Comparison of ENCODE assay signal across 8 mouse cellular contexts in the genomic region with DNA sequence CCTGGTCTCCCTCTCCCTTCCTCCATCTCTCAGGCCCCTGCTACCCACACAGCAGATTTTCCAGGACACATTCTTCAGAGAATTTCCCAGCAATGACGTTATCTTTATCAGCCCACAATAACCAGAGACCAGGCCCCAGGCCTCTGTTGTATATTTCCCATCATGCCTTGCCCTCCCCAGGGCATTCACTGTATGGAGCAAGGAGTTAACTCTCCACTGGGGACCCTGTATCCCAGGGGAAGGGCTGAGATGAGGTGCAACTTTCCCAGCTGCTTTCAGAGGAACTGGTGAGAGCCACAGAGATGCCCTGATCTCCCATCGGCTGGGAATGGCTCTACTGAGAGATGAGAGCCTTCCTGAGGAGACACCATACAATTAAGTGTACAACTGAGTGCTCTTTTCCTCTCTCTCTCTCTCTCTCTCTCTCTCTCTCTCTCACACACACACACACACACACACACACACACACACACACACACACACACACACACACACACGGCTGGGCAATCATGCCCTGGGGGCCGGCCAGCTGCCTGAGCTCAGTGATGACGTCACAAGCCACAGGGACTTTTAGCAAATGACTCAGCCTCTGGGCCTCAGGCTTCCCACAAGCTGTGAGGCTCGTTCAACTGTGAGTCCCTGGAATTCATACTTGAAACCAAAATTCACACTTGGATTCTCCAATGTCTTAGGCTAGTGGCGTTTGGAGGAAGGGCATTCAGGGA. TPM values are rescaled to one million over a fixed set of nuclear protein-coding genes. Genes with fewer than 3 reads are reported as not detected.
DNase-seq lines count a peak whose midpoint lies in the region; ATAC-seq and TF ChIP-seq lines count a peak whose summit lies in the region.

No protein-coding gene starts in this region.

- no peaks in the 10 kb centered on the region for H3K9me3 ChIP-seq in ES-E14 (ENCODE audit: control insufficient read depth, insufficient read depth, low read depth, low read length)
- H3K9me3 ChIP-seq in heart, embryonic 13.5 days, result no peaks in the 10 kb centered on the region
- no peaks in the 10 kb centered on the region for H3K9me3 ChIP-seq in liver, embryonic 15.5 days (replicated peaks)

- H3K9ac ChIP-seq in ES-E14 (ENCODE audit: insufficient read depth, low read depth, low read length, poor library complexity, severe bottlenecking), result no peak overlapping the region; the same call in 1 of the 2 replicates
- peak overlapping the region; percentile 78 for H3K9ac ChIP-seq in heart, embryonic 13.5 days
- no peak overlapping the region for H3K9ac ChIP-seq in liver, embryonic 15.5 days

- no peaks in the 10 kb centered on the region for H3K27me3 ChIP-seq in heart, embryonic 13.5 days (replicated peaks)
- H3K27me3 ChIP-seq in liver, embryonic 15.5 days, result no peaks in the 10 kb centered on the region

- in situ Hi-C loops in ES-E14 (cut with MboI; ENCODE audit: low sequenced_read_pairs in 2 of 2, unreplicated experiment in 2 of 2), result no loop called here

- WGBS in heart, embryonic 13.5 days, result 15% methylated on average over 7 of the region's 7 CpGs
- 21% methylated on average over 7 of the region's 7 CpGs for WGBS in liver, embryonic 15.5 days (ENCODE audit: insufficient replicate concordance)

- peaks cover 3 to 21% of the 10 kb centered on the region in 2 experiments; a peak in 2 of 4 replicates for H3K4me1 ChIP-seq in ES-E14 (ENCODE audit: control insufficient read depth in 2 of 2, insufficient read depth in 2 of 2, low read length in 2 of 2, poor library complexity in 1 of 2)
- peaks cover 41% of the 10 kb centered on the region for H3K4me1 ChIP-seq in heart, embryonic 13.5 days
- peaks cover 36% of the 10 kb centered on the region for H3K4me1 ChIP-seq in liver, embryonic 15.5 days (replicated peaks)

- H3K27ac ChIP-seq in ES-E14 (ENCODE audit: insufficient read depth, low read depth, low read length, poor library complexity, severe bottlenecking), result peak overlapping the region; percentile 41
- H3K27ac ChIP-seq in heart, embryonic 13.5 days (replicated peaks), result peak overlapping the region; percentile 87
- H3K27ac ChIP-seq in liver, embryonic 15.5 days (replicated peaks), result peak overlapping the region; percentile 15; the same call in 1 of the 2 replicates

- H3K36me3 ChIP-seq in ES-E14 (ENCODE audit: control insufficient read depth, insufficient read depth, low read length, poor library complexity, severe bottlenecking), result no peaks in the 10 kb centered on the region
- no peaks in the 10 kb centered on the region for H3K36me3 ChIP-seq in heart, embryonic 13.5 days
- H3K36me3 ChIP-seq in liver, embryonic 15.5 days (replicated peaks), result 0 out of 2 replicates have a peak, but pooled peaks cover 8% of the 10 kb centered on the region

- H3K4me2 ChIP-seq in heart, embryonic 13.5 days, result peak overlapping the region; percentile 7; the same call in 1 of the 2 replicates
- H3K4me2 ChIP-seq in liver, embryonic 15.5 days, result 0 out of 2 replicates have a peak overlapping the region, but pooled peaks have one; percentile 18

- peak; percentile 34 to 41 for DNase-seq in kidney, postnatal 36 days
- DNase-seq in kidney, adult 8-10 months, result no peak
- no peak for DNase-seq in ES-E14 (ENCODE audit: low read depth, low spot score)
- DNase-seq in c-Kit-negative CD71-positive TER-119-positive erythroid progenitor cells, embryonic 14.5 days (ENCODE audit: low read depth, low spot score), result peak; percentile 42
- DNase-seq in retina, embryonic 14.5 days (ENCODE audit: low spot score), result peak; percentile 71
- no peak for DNase-seq in cerebellum, postnatal 4 days (ENCODE audit: low spot score in 2 of 2)

- ATAC-seq in heart, embryonic 13.5 days (ENCODE audit: extremely low read depth, insufficient number of reproducible peaks, low FRiP score, low TSS enrichment), result peak; percentile 51
- no peak for ATAC-seq in liver, embryonic 15.5 days (ENCODE audit: insufficient read depth)

- H3K4me3 ChIP-seq in ES-E14 (ENCODE audit: insufficient read depth in 1 of 2, low read depth in 1 of 2, low read length in 2 of 2, poor library complexity in 1 of 2, severe bottlenecking in 1 of 2), result no peak overlapping the region
- no peak overlapping the region for H3K4me3 ChIP-seq in heart, embryonic 13.5 days
- H3K4me3 ChIP-seq in liver, embryonic 15.5 days (replicated peaks), result no peak overlapping the region

TF ChIP-seq in ES-E14, 5 proteins besides CTCF, POLR2A, EP300 and RAD21:
- TF ChIP-seq ZC3H11A (IDR thresholded peaks at IDR 0.05; ENCODE audit: borderline replicate concordance, low read depth, low read length) (no peak), MAFK (IDR thresholded peaks at IDR 0.05; ENCODE audit: insufficient read depth, low read depth, low read length) (no peak), HCFC1 (IDR thresholded peaks at IDR 0.05; ENCODE audit: borderline replicate concordance, insufficient read depth, low read length) (no peak), ZNF384 (IDR thresholded peaks at IDR 0.05; ENCODE audit: low read depth, low read length) (no peak), CHD2 (IDR thresholded peaks at IDR 0.05; ENCODE audit: low read depth, low read length) (no peak)
TF ChIP-seq in ES-E14: peak in this region for 0.

RNA-seq across cellular contexts. Expression of a gene that starts 18.6 kb away (rescaled TPM):
- total RNA-seq in ES-E14 (2012; rRNA removed), result 0.49 and 0.63 TPM in 2 replicates
- polyA plus RNA-seq in heart, embryonic 13.5 days (2015; fragmentation: Nextera tagmentation; extraction: Ambion mirVana), result 0.37 and 0.45 TPM in 2 replicates
- polyA plus RNA-seq in liver, embryonic 15.5 days (2015; fragmentation: Nextera tagmentation; extraction: Ambion mirVana), result 22.0 and 29.2 TPM in 2 replicates

RNA-seq across cellular contexts. Expression of a gene that starts 21.5 kb away (rescaled TPM):
- 24.7 and 28.0 TPM in 2 replicates for total RNA-seq in ES-E14 (2012; rRNA removed)
- 22.5 and 23.0 TPM in 2 replicates for polyA plus RNA-seq in heart, embryonic 13.5 days (2015; fragmentation: Nextera tagmentation; extraction: Ambion mirVana)
- 4.5 and 4.6 TPM in 2 replicates for polyA plus RNA-seq in liver, embryonic 15.5 days (2015; fragmentation: Nextera tagmentation; extraction: Ambion mirVana)

RNA-seq across cellular contexts. Expression of a gene that starts 43.6 kb away (rescaled TPM):
- 15.1 and 18.8 TPM in 2 replicates for total RNA-seq in ES-E14 (2012; rRNA removed)
- polyA plus RNA-seq in heart, embryonic 13.5 days (2015; fragmentation: Nextera tagmentation; extraction: Ambion mirVana), result 0.99 and 1.9 TPM in 2 replicates
- 5.6 and 5.8 TPM in 2 replicates for polyA plus RNA-seq in liver, embryonic 15.5 days (2015; fragmentation: Nextera tagmentation; extraction: Ambion mirVana)

RNA-seq across cellular contexts. Expression of a gene that starts 44.1 kb away (rescaled TPM):
- total RNA-seq in ES-E14 (2012; rRNA removed), result 14.9 and 22.4 TPM in 2 replicates
- polyA plus RNA-seq in heart, embryonic 13.5 days (2015; fragmentation: Nextera tagmentation; extraction: Ambion mirVana), result 12.2 and 14.2 TPM in 2 replicates
- polyA plus RNA-seq in liver, embryonic 15.5 days (2015; fragmentation: Nextera tagmentation; extraction: Ambion mirVana), result 200 and 245 TPM in 2 replicates

RNA-seq across cellular contexts. Expression of a gene that starts 45.2 kb away (rescaled TPM):
- 0.62 TPM in 1 of 2 replicates, not detected in the other for total RNA-seq in ES-E14 (2012; rRNA removed)
- 0.04 TPM in 1 of 2 replicates, not detected in the other for polyA plus RNA-seq in heart, embryonic 13.5 days (2015; fragmentation: Nextera tagmentation; extraction: Ambion mirVana)
- polyA plus RNA-seq in liver, embryonic 15.5 days (2015; fragmentation: Nextera tagmentation; extraction: Ambion mirVana), result 0.58 and 1.1 TPM in 2 replicates

Comparison
In these comparisons a context has a peak if more than half of its experiments do, and no peak if none do; other contexts are left out.
1. DNase-seq: peak in kidney, postnatal 36 days (2 of 2), c-Kit-negative CD71-positive TER-119-positive erythroid progenitor cells, embryonic 14.5 days (single experiment) and retina, embryonic 14.5 days (single experiment); none in kidney, adult 8-10 months (0 of 2), ES-E14 (single experiment) and cerebellum, postnatal 4 days (0 of 2).
2. H3K27ac ChIP-seq: peak in every context shown above with its lines; median percentile 87 in heart, embryonic 13.5 days; 41 in ES-E14; 15 in liver, embryonic 15.5 days.
3. RNA of a gene that starts 18.6 kb away (polyA plus RNA-seq): 22.0 to 29.2 TPM in liver, embryonic 15.5 days; 0.37 to 0.45 TPM in heart, embryonic 13.5 days; every median in the first group is over 10 times any median in the second.